Mouse (Mus musculus): Measurements from ENCODE around the gene Fzd1. TPM values are rescaled to one million over a fixed set of nuclear protein-coding genes. Genes with fewer than 3 reads are reported as not detected.
A peak's percentile ranks its signal among the peaks of the same experiment; 100 is the strongest.

Gene Fzd1
- polyA plus RNA-seq, 1 experiment from 2014 or later = 8.1 TPM

DNA sequence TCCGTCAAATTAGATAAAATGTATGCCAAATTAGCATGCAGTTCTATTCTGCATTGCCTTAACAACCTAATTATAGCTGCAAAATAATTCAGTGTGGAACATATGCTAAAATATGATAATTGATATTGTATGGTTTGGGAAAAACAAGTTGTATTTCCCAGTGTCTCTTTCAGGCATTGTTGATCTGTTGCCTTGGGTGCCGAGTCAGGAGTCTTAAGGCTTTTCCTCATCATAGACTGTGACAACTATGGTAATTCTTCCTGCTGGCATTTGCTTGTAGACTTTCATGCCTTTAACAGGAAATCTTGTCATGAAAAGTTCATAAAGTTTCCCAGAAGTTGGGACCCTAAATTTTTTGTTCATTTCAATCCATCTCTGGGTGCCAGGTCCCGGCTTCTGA, 20.4 kb upstream of the Fzd1 start:
- Histone ChIP-seq H3K9ac (replicated peaks; ENCODE audit: low read depth, low read length) (no peak overlapping the region), H3K27me3 (ENCODE audit: control insufficient read depth, insufficient read depth, low read length) (no peaks in the 10 kb centered on the region), H3K36me3 (ENCODE audit: control insufficient read depth, insufficient read depth, low read length) (no peaks in the 10 kb centered on the region), H3K4me3 (ENCODE audit: low read depth, low read length) (no peak overlapping the region), H3K4me1 (ENCODE audit: control insufficient read depth, insufficient read depth, low read length) (no peaks in the 10 kb centered on the region), H3K27ac (ENCODE audit: low read depth, low read length) (no peak overlapping the region), H3K9me3 (ENCODE audit: control insufficient read depth, low read length) (no peaks in the 10 kb centered on the region), H3K4me2 (ENCODE audit: low read depth, low read length) (no peak overlapping the region)
- WGBS = 85% methylated on average over 3 of the region's 3 CpGs
- no peak for ATAC-seq (ENCODE audit: low read depth)

DNA sequence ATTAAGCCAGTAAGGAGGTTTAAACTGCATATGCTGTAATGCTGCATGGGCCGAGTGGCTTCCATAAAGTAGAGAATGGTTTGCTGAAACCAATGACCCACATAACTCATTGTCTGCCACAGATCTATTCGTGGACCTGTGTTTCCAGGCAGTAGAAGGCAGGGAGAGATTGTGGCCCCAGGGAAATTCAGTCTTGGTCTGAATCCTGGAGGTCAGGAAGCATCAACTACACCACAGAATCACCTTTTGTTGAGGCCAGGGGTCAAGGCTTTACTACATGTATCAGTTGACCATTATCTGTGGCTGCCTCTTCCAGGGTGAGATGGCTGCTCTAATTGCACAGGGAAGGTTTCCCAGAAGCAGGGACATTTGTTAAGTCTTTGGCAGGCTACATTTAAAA, 18.7 kb upstream of the Fzd1 start:
- WGBS = 34% methylated on average over 2 of the region's 2 CpGs
- Histone ChIP-seq H3K9me3 (ENCODE audit: control insufficient read depth, low read length) (no peaks in the 10 kb centered on the region), H3K4me3 (ENCODE audit: low read depth, low read length) (no peak overlapping the region), H3K4me1 (ENCODE audit: control insufficient read depth, insufficient read depth, low read length) (no peaks in the 10 kb centered on the region), H3K27ac (ENCODE audit: low read depth, low read length) (no peak overlapping the region), H3K27me3 (ENCODE audit: control insufficient read depth, insufficient read depth, low read length) (no peaks in the 10 kb centered on the region), H3K9ac (replicated peaks; ENCODE audit: low read depth, low read length) (no peak overlapping the region), H3K4me2 (ENCODE audit: low read depth, low read length) (no peak overlapping the region), H3K36me3 (ENCODE audit: control insufficient read depth, insufficient read depth, low read length) (no peaks in the 10 kb centered on the region)
- ATAC-seq (ENCODE audit: low read depth) = no peak

DNA sequence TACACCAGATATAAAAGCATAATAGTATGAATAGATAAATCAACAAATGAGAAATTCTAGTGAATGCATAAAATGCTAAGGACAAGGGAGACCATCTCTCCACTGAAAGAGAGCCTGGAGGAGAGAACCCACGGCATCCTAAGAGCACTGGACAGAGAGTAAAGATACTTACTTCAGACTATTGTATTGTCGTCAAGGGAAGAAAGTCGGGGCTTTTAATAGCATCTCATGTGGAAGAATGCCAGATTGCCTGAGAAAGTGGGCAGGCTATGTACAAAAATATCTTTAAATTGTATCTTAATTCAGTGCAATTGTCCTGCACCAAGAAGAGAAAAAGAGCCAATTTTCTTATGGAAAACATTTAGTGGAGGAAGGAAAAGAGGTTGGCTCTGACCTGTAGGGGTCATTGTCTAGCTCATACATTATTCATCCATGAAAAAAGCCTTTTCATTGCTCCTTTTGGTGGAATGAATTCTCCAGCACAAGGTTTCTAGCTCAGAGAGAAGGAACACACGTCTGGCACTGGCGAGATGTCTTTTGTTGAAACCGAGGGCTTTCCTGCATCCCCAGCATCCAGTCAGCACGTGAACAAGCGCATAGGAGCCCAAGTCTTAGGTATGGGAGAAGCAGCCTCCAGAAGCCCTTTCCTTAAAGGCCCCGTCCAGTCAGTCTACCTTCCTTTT, 15.4 kb upstream of the Fzd1 start:
- WGBS = 21% methylated on average over 9 of the region's 9 CpGs
- no peak overlapping the region for H3K27ac ChIP-seq (ENCODE audit: low read depth, low read length)

DNA sequence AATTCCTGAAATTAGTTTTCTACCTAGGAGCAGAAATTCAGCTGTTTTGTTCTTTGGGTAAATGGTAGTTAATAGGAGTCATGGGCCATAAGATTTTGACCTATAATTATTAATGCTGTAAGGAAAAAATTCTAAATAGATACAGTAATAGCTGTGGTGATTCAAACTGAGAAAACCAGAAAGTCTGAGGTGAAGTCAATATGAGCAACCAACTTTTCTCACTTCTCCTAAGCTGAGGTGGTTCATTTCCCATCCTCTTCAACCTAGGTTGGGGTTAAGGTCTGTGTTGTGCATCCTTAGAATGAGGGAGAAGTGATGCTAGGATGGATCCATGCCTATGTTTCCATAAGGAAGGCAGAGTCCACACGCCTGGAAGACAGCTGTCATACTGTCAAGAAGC, 12.8 kb upstream of the Fzd1 start:
- Histone ChIP-seq H3K4me3 (ENCODE audit: low read depth, low read length) (no peak overlapping the region), H3K9ac (replicated peaks; ENCODE audit: low read depth, low read length) (no peak overlapping the region), H3K27ac (ENCODE audit: low read depth, low read length) (no peak overlapping the region), H3K36me3 (ENCODE audit: control insufficient read depth, insufficient read depth, low read length) (no peaks in the 10 kb centered on the region), H3K4me2 (ENCODE audit: low read depth, low read length) (no peak overlapping the region), H3K9me3 (ENCODE audit: control insufficient read depth, low read length) (no peaks in the 10 kb centered on the region), H3K27me3 (ENCODE audit: control insufficient read depth, insufficient read depth, low read length) (no peaks in the 10 kb centered on the region), H3K4me1 (ENCODE audit: control insufficient read depth, insufficient read depth, low read length) (no peaks in the 10 kb centered on the region)
- WGBS = 93% methylated on average over 1 of the region's 1 CpGs
- no peak for ATAC-seq (ENCODE audit: low read depth)

More for the DNA sequence above, 15.4 kb upstream of the Fzd1 start:
- Histone ChIP-seq H3K36me3 (ENCODE audit: control insufficient read depth, insufficient read depth, low read length) (no peaks in the 10 kb centered on the region), H3K4me1 (ENCODE audit: control insufficient read depth, insufficient read depth, low read length) (no peaks in the 10 kb centered on the region), H3K9me3 (ENCODE audit: control insufficient read depth, low read length) (no peaks in the 10 kb centered on the region), H3K27me3 (ENCODE audit: control insufficient read depth, insufficient read depth, low read length) (no peaks in the 10 kb centered on the region), H3K4me3 (ENCODE audit: low read depth, low read length) (no peak overlapping the region), H3K4me2 (ENCODE audit: low read depth, low read length) (no peak overlapping the region), H3K9ac (replicated peaks; ENCODE audit: low read depth, low read length) (no peak overlapping the region)
- ATAC-seq (ENCODE audit: low read depth) = no peak

DNA sequence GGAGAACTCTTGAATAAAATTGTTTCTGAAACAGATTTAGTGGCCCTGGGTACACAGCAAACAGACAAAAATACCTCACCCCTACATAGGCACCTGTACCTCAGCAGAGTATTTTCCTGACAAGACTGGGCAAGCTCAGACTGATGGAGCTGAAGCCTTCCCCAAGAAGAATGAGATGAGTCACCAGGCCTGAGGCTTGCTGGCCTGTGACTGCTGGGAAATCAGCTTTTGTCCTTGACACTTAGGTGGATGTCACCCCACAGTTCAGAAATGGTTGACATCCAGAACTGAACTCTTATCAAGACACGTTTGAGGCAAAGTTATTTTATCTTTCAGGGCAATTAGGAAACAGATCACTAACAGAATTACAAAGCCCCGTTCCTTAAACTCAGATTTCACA, 10.1 kb upstream of the Fzd1 start:
- Histone ChIP-seq H3K4me3 (ENCODE audit: low read depth, low read length) (no peak overlapping the region), H3K27me3 (ENCODE audit: control insufficient read depth, insufficient read depth, low read length) (no peaks in the 10 kb centered on the region), H3K9me3 (ENCODE audit: control insufficient read depth, low read length) (no peaks in the 10 kb centered on the region), H3K4me2 (ENCODE audit: low read depth, low read length) (no peak overlapping the region), H3K9ac (replicated peaks; ENCODE audit: low read depth, low read length) (no peak overlapping the region), H3K36me3 (ENCODE audit: control insufficient read depth, insufficient read depth, low read length) (no peaks in the 10 kb centered on the region), H3K4me1 (ENCODE audit: control insufficient read depth, insufficient read depth, low read length) (no peaks in the 10 kb centered on the region), H3K27ac (ENCODE audit: low read depth, low read length) (no peak overlapping the region)
- 89% methylated on average over 2 of the region's 2 CpGs for WGBS
- ATAC-seq (ENCODE audit: low read depth) = no peak

DNA sequence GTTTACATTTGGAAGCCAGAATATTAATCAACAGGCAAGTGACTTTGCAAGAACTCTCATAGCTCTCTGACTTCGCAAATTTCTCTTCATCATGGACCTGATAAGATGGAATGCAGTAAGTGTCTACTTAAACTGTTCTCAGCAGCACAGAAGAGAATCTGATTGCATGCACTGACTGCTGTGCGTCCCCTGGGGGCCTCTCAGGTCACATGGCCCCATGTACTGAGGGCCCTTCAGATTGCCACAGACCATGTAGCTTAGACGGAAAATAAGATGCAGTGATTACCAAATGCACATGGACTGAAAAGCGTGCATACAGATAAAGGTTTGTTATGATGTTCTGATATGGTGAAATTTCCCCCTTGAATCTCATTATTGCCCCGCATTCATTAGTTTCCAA, 8.9 kb upstream of the Fzd1 start:
- H3K9me3 ChIP-seq (ENCODE audit: control insufficient read depth, low read length) = no peaks in the 10 kb centered on the region
- H3K27me3 ChIP-seq (ENCODE audit: control insufficient read depth, insufficient read depth, low read length) = no peaks in the 10 kb centered on the region
- H3K4me3 ChIP-seq (ENCODE audit: low read depth, low read length) = no peak overlapping the region
- H3K4me2 ChIP-seq (ENCODE audit: low read depth, low read length) = no peak overlapping the region
- ATAC-seq (ENCODE audit: low read depth) = no peak
- H3K9ac ChIP-seq (replicated peaks; ENCODE audit: low read depth, low read length) = no peak overlapping the region
- no peak overlapping the region for H3K27ac ChIP-seq (ENCODE audit: low read depth, low read length)
- 81% methylated on average over 5 of the region's 5 CpGs for WGBS
- no peaks in the 10 kb centered on the region for H3K4me1 ChIP-seq (ENCODE audit: control insufficient read depth, insufficient read depth, low read length)
- no peaks in the 10 kb centered on the region for H3K36me3 ChIP-seq (ENCODE audit: control insufficient read depth, insufficient read depth, low read length)

DNA sequence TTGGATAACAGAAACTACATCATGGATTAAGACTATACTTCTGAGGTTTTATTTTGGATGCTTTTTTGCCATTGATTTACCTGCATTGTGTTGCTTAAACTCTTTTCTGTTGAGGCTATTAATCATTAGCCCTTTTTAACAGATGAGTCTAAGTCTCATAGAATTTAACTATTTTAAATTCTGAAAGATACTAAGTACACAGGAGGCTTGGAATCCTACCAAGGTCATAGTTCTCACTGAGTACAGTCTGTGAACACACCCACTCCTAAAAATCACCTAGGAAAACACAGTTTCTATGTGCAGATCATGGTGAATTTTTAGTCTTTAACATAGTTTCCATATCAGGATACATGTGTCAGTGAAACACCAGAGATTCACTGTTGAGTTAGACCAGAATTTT, 4.1 kb upstream of the Fzd1 start:
- no peak overlapping the region for H3K27ac ChIP-seq (ENCODE audit: low read depth, low read length)
- ATAC-seq (ENCODE audit: low read depth) = no peak
- H3K9me3 ChIP-seq (ENCODE audit: control insufficient read depth, low read length) = no peaks in the 10 kb centered on the region
- H3K27me3 ChIP-seq (ENCODE audit: control insufficient read depth, insufficient read depth, low read length) = 0 out of 2 replicates have a peak, but pooled peaks cover 2% of the 10 kb centered on the region
- H3K4me2 ChIP-seq (ENCODE audit: low read depth, low read length) = no peak overlapping the region
- H3K4me1 ChIP-seq (ENCODE audit: control insufficient read depth, insufficient read depth, low read length) = no peaks in the 10 kb centered on the region
- no peaks in the 10 kb centered on the region for H3K36me3 ChIP-seq (ENCODE audit: control insufficient read depth, insufficient read depth, low read length)
- no peak overlapping the region for H3K4me3 ChIP-seq (ENCODE audit: low read depth, low read length)
- no peak overlapping the region for H3K9ac ChIP-seq (replicated peaks; ENCODE audit: low read depth, low read length)

DNA sequence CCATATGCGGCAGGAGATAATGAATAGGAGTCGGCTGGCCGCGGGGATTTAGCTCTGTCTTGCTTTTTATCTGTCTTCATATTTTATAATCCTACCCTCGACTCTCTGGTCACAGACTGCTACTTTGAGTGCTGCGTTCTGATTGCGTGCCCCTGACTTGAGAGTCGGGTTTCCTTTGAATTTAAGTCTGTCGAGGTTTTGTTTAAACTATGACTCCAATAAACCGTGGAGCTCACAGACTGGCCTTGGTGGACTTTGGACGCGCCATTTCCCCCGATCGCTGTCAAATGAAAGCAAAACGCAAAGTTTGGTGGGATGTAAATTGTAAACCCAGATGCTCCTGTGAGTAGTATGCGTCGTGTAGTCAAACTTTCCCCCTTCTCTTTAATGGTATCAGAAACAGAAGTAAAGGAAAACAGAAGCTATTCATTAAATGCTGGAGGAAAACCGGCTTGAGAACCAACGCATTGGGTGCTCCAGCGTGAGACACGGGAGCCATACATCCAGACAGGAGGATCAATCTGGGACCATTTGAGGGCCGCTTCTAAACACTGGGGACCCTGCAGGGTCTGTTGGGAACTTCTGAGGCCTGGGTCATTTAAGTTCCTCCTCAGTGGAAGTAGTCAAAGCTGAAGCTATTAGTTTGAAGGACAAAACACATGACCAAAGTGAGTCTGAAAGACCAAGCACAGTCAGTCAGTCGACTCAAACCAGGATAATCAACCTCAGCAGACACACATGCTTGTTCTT, 671 bp upstream of the Fzd1 start:
- Histone ChIP-seq H3K9ac (replicated peaks; ENCODE audit: low read depth, low read length) (peak overlapping the region; percentile 37), H3K4me3 (ENCODE audit: low read depth, low read length) (peak overlapping the region; percentile 85), H3K27me3 (ENCODE audit: control insufficient read depth, insufficient read depth, low read length) (peaks cover 2% of the 10 kb centered on the region), H3K4me1 (ENCODE audit: control insufficient read depth, insufficient read depth, low read length) (peaks cover 11% of the 10 kb centered on the region; the same call in 1 of the 2 replicates), H3K36me3 (ENCODE audit: control insufficient read depth, insufficient read depth, low read length) (no peaks in the 10 kb centered on the region), H3K27ac (ENCODE audit: low read depth, low read length) (peak overlapping the region; percentile 66), H3K4me2 (ENCODE audit: low read depth, low read length) (peak overlapping the region; percentile 98), H3K9me3 (ENCODE audit: control insufficient read depth, low read length) (no peaks in the 10 kb centered on the region)
- no peak; the same call in 1 of the 2 replicates for ATAC-seq (ENCODE audit: low read depth)
- WGBS = under 1% methylated on average over 23 of the region's 23 CpGs
